Mouse (Mus musculus): ENCODE results near the gene Fam163a.

Fam163a gene

DNA sequence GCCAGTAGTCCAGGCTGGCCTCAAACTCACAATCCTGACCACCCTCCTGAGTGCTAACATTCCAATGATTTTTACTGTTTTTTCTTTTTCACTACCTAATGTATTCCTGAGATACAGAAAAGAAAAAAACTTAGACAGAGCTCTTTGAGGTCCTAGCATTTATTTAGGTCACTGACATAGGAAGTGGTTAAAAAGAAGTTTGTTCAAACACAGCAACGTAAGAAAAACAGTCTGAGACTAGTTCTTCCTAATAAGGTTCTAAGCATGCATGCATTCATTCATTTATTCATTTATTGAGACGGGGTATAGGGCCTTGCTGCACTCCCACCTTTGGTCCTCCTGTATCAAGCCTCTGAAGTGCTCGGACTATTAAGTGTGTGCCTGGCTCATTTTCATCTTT is 177.0 kb downstream of the Fam163a start:
- no peak for DNase-seq (ENCODE audit: low spot score)
